Mouse (Mus musculus): ENCODE measurements around the gene Ints5.

Ints5 gene

GRCm38 (mm10) chr19:8892829-8893766 is at the start of gene Ints5:
Ints5 (plus strand) TSS chr19:8893005.
- POLR2A ChIA-PET, result interaction anchor here (0.5 to 25.4 kb wide), 55 partner anchors 11 to 1823 kb away, joined by 3 to 851 read pairs (median 5); partner anchors contain the start of genes B3gat3 (in 3 of the 4), Slc3a2 (in 3 of the 4), Tut1 (in 3 of the 4) and Ubxn1 (in 3 of the 4)

GRCm38 (mm10) chr19:8844371-8845129 is 48.3 kb upstream of the Ints5 start:
- POLR2A ChIA-PET, result interaction anchor here in 2 of 4 experiments (0.6 to 7.4 kb wide), 18 partner anchors 9 to 140 kb away, joined by 3 to 74 read pairs (median 4); partner anchors contain the start of genes 1810009A15Rik (in 2 of the 2), Gm49416 (in 2 of the 2), Slc3a2 (in 2 of the 2) and Eef1g (in 1 of the 2)

More at GRCm38 (mm10) chr19:8892829-8893766, at the start of gene Ints5:
- CTCF ChIA-PET, result interaction anchor here in 3 of 4 experiments (0.6 to 0.8 kb wide), 6 partner anchors 43 to 1915 kb away, joined by 3 to 5 read pairs (median 4); no protein-coding TSS in a partner anchor

GRCm38 (mm10) chr19:8848356-8848755 is 44.4 kb upstream of the Ints5 start:
- ChIA-PET CTCF (interaction anchor here in 2 of 4 experiments (1.0 to 2.0 kb wide), 3 partner anchors 9 to 13 kb away, joined by 3 to 9 read pairs (median 4); no protein-coding TSS in a partner anchor), POLR2A (interaction anchor here in 2 of 4 experiments (0.6 to 7.4 kb wide), 19 partner anchors 9 to 147 kb away, joined by 3 to 74 read pairs (median 3); partner anchors contain the start of genes Gng3 (in 2 of the 2), Ttc9c (in 2 of the 2), Uqcc3 (in 2 of the 2) and 1810009A15Rik (in 1 of the 2))

More at GRCm38 (mm10) chr19:8844371-8845129, 48.3 kb upstream of the Ints5 start:
- CTCF ChIA-PET, result interaction anchor here in 3 of 4 experiments (0.6 to 1.4 kb wide), 5 partner anchors 32 to 265 kb away, joined by 3 to 5 read pairs (median 4); no protein-coding TSS in a partner anchor

- ChIA-PET CTCF (interaction anchor here in 3 of 4 experiments (0.6 to 2.0 kb wide), 4 partner anchors 8 to 232 kb away, joined by 3 to 9 read pairs (median 4); partner anchors contain the start of gene Gng3 (in 1 of the 3)), POLR2A (interaction anchor here (0.6 to 7.4 kb wide), 38 partner anchors 11 to 232 kb away, joined by 3 to 74 read pairs (median 4); partner anchors contain the start of genes Gng3 (in 4 of the 4), 1810009A15Rik (in 3 of the 4), Gm49416 (in 3 of the 4) and Slc3a2 (in 2 of the 4))
These were observed 42.4 kb upstream of the Ints5 start, which contains the start of gene Lrrn4cl for GRCm38 (mm10) chr19:8850402-8850901. Lrrn4cl (plus strand) TSS chr19:8850768.

- CTCF ChIA-PET, result interaction anchor here in 2 of 4 experiments (0.8 to 2.6 kb wide), 13 partner anchors 9 to 239 kb away, joined by 3 to 8 read pairs (median 3); partner anchors contain the start of genes Gng3 (in 2 of the 2) and Eef1g (in 1 of the 2)
- POLR2A ChIA-PET, result interaction anchor here (0.6 to 4.1 kb wide), 57 partner anchors 8 to 258 kb away, joined by 3 to 39 read pairs (median 5); partner anchors contain the start of genes 1810009A15Rik (in 4 of the 4), Gm49416 (in 4 of the 4), Gng3 (in 3 of the 4) and Ubxn1 (in 3 of the 4)
These were observed 41.2 kb upstream of the Ints5 start for GRCm38 (mm10) chr19:8851639-8852038.

GRCm38 (mm10) chr19:8852236-8852928 is 40.4 kb upstream of the Ints5 start:
- ChIA-PET POLR2A (interaction anchor here (0.7 to 4.1 kb wide), 75 partner anchors 9 to 257 kb away, joined by 3 to 39 read pairs (median 4); partner anchors contain the start of genes 1810009A15Rik (in 4 of the 4), Gm49416 (in 4 of the 4), Gng3 (in 3 of the 4) and Ubxn1 (in 3 of the 4)), CTCF (interaction anchor here in 2 of 4 experiments (0.6 to 2.6 kb wide), 15 partner anchors 8 to 238 kb away, joined by 3 to 8 read pairs (median 4); partner anchors contain the start of genes Gng3 (in 2 of the 2), Ahnak (in 1 of the 2) and Eef1g (in 1 of the 2))

GRCm38 (mm10) chr19:8853117-8853516 is 39.7 kb upstream of the Ints5 start:
- ChIA-PET CTCF (interaction anchor here in 2 of 4 experiments (0.6 to 2.6 kb wide), 5 partner anchors 63 to 206 kb away, joined by 3 to 8 read pairs (median 3); partner anchors contain the start of gene Ahnak (in 1 of the 2)), POLR2A (interaction anchor here (0.7 to 4.1 kb wide), 40 partner anchors 9 to 256 kb away, joined by 3 to 39 read pairs (median 5); partner anchors contain the start of genes 1810009A15Rik (in 3 of the 4), Gm49416 (in 3 of the 4), Gng3 (in 2 of the 4) and Uqcc3 (in 2 of the 4))

- POLR2A ChIA-PET, result interaction anchor here in 3 of 4 experiments (0.7 to 4.3 kb wide), 11 partner anchors 12 to 252 kb away, joined by 3 to 43 read pairs (median 5); partner anchors contain the start of genes 1810009A15Rik (in 1 of the 3), Eef1g (in 1 of the 3), Ganab (in 1 of the 3) and Gm49416 (in 1 of the 3)
- CTCF ChIA-PET, result interaction anchor here (0.6 to 2.6 kb wide), 17 partner anchors 9 to 254 kb away, joined by 3 to 14 read pairs (median 3); partner anchors contain the start of genes Ubxn1 (in 2 of the 4), Gng3 (in 1 of the 4) and Zbtb3 (in 1 of the 4)
These were observed 35.1 kb upstream of the Ints5 start for GRCm38 (mm10) chr19:8857689-8858088.

- ChIA-PET CTCF (interaction anchor here (0.6 to 2.6 kb wide), 12 partner anchors 10 to 251 kb away, joined by 3 to 14 read pairs (median 6); partner anchors contain the start of genes Uqcc3 (in 1 of the 4) and Zbtb3 (in 1 of the 4)), POLR2A (interaction anchor here in 3 of 4 experiments (0.6 to 4.3 kb wide), 21 partner anchors 10 to 610 kb away, joined by 3 to 43 read pairs (median 3); partner anchors contain the start of genes 1810009A15Rik (in 3 of the 3), Gm49416 (in 3 of the 3), Ubxn1 (in 2 of the 3) and Ganab (in 1 of the 3))
These were observed 33.8 kb upstream of the Ints5 start for GRCm38 (mm10) chr19:8859018-8859417.

- ChIA-PET POLR2A (interaction anchor here in 1 of 4 experiments (1.0 kb wide), 1 partner anchor 14 kb away, joined by 3 read pairs; no protein-coding TSS in a partner anchor), CTCF (interaction anchor here in 1 of 4 experiments (0.9 kb wide), 1 partner anchor 242 kb away, joined by 3 read pairs; no protein-coding TSS in a partner anchor)
These were observed 28.5 kb upstream of the Ints5 start for GRCm38 (mm10) chr19:8864265-8864664.

- CTCF ChIA-PET, result interaction anchor here in 1 of 4 experiments (0.7 to 0.8 kb wide), 2 partner anchors 8 to 38 kb away, joined by 3 to 9 read pairs; no protein-coding TSS in a partner anchor
- POLR2A ChIA-PET, result interaction anchor here (0.6 to 27.2 kb wide), 31 partner anchors 11 to 1057 kb away, joined by 3 to 851 read pairs (median 4); partner anchors contain the start of genes Uqcc3 (in 3 of the 4), 1810009A15Rik (in 2 of the 4), Ganab (in 2 of the 4) and Gm49403 (in 2 of the 4)
These were observed 22.4 kb upstream of the Ints5 start for GRCm38 (mm10) chr19:8870381-8870780.

- ChIA-PET CTCF (interaction anchor here (0.6 to 1.0 kb wide), 8 partner anchors 8 to 153 kb away, joined by 3 to 9 read pairs (median 4); no protein-coding TSS in a partner anchor), POLR2A (interaction anchor here (0.5 to 27.2 kb wide), 90 partner anchors 10 to 1111 kb away, joined by 3 to 851 read pairs (median 4); partner anchors contain the start of genes Uqcc3 (in 4 of the 4), 1810009A15Rik (in 3 of the 4), Eef1g (in 3 of the 4) and Gm49403 (in 3 of the 4))
These were observed 22.0 kb upstream of the Ints5 start for GRCm38 (mm10) chr19:8870838-8871237.

GRCm38 (mm10) chr19:8871267-8872186 is 21.3 kb upstream of the Ints5 start, which contains the start of gene Ubxn1:
Ubxn1 (plus strand) TSS chr19:8871496.
- ChIA-PET CTCF (interaction anchor here (0.6 to 1.0 kb wide), 7 partner anchors 14 to 158 kb away, joined by 3 to 9 read pairs (median 4); no protein-coding TSS in a partner anchor), POLR2A (interaction anchor here (0.5 to 27.2 kb wide), 101 partner anchors 9 to 1110 kb away, joined by 3 to 851 read pairs (median 4); partner anchors contain the start of genes Uqcc3 (in 4 of the 4), 1810009A15Rik (in 3 of the 4), Eef1g (in 3 of the 4) and Gm49403 (in 3 of the 4))
